Mouse (Mus musculus) C2C12 (cell line): ENCODE results near the gene Slc4a1. TPM values are rescaled to one million over a fixed set of nuclear protein-coding genes. Genes with fewer than 3 reads are reported as not detected.

ENCODE experiments used
- H3K27me3 ChIP-seq: one replicate; pipeline ENCODE4 v1.6.1; 2011; ENCODE audit not compliant: control insufficient read depth, insufficient read depth, insufficient read length
- H3K36me3 ChIP-seq: one replicate; pipeline ENCODE4 v1.6.1; 2011; ENCODE audit not compliant: control insufficient read depth, insufficient read depth
- H3K4me3 ChIP-seq: one replicate; pipeline ENCODE4 v1.5.1; 2011; ENCODE audit warnings: mild to moderate bottlenecking, control low read depth; ENCODE audit not compliant: poor library complexity, insufficient read depth, severe bottlenecking
- H3K79me2 ChIP-seq: one replicate; pipeline ENCODE4 v1.6.1; 2011; ENCODE audit not compliant: control insufficient read depth, insufficient read depth
- H3K79me3 ChIP-seq: one replicate; pipeline ENCODE4 v1.6.1; 2011; ENCODE audit warnings: low read depth, control low read depth
- H3ac ChIP-seq: one replicate; pipeline ENCODE3; 2011; ENCODE audit warnings: low read depth; ENCODE audit not compliant: control insufficient read depth, insufficient read length
- CEBPB ChIP-seq: IDR thresholded peaks from one replicate; pipeline ENCODE4 v1.6.1; 2011; ENCODE audit warnings: low read depth, mild to moderate bottlenecking, control low read depth, moderate library complexity
- CTCF ChIP-seq: IDR thresholded peaks from one replicate; pipeline ENCODE4 v1.5.1; 2011; ENCODE audit not compliant: control insufficient read depth, insufficient read depth, insufficient read length
- FOSL1 ChIP-seq: IDR thresholded peaks from one replicate; pipeline ENCODE4 v1.8.0; 2011; ENCODE audit warnings: mild to moderate bottlenecking, low read length; ENCODE audit not compliant: poor library complexity, insufficient read depth, severe bottlenecking
- MAX ChIP-seq: IDR thresholded peaks from one replicate; pipeline ENCODE4 v1.6.1; 2011; ENCODE audit warnings: mild to moderate bottlenecking, control low read depth
- MYOD1 ChIP-seq: IDR thresholded peaks from one replicate; pipeline ENCODE4 v1.6.1; 2011; ENCODE audit warnings: low read depth; ENCODE audit not compliant: control insufficient read depth, insufficient read length
- MYOG ChIP-seq: IDR thresholded peaks from one replicate; pipeline ENCODE4 v1.6.1; 2011; ENCODE audit not compliant: control insufficient read depth, insufficient read length; ENCODE audit errors: extremely low read depth
- USF1 ChIP-seq: IDR thresholded peaks from one replicate; pipeline ENCODE4 v1.6.1; 2011; ENCODE audit warnings: low read depth, mild to moderate bottlenecking, control low read depth, moderate library complexity
- polyA plus RNA-seq: library from polyadenylated mRNA; unstranded; fragments of >200 nt; fragmentation: generic; extraction: Trizol; gene quantifications from one replicate; pipeline ENCODE4 v1.2.1, GENCODE M21; 2012; ENCODE audit warnings: missing spikeins

Gene Slc4a1
- polyA plus RNA-seq, 1 experiment = not detected

GRCm38 (mm10) chr11:102381341-102382100 lies 15.5 kb upstream of the Slc4a1 start:
- TF ChIP-seq CEBPB (no peak), FOSL1 (no peak), CTCF (no peak), MYOD1 (no peak), MYOG (no peak), USF1 (no peak), MAX (no peak)
- Histone ChIP-seq H3K36me3 (no peaks in the 10 kb centered on the region), H3K4me3 (no peak overlapping the region), H3K27me3 (no peaks in the 10 kb centered on the region), H3K79me2 (no peaks in the 10 kb centered on the region), H3K79me3 (no peaks in the 10 kb centered on the region), H3ac (no peak overlapping the region)

GRCm38 (mm10) chr11:102380091-102380490 lies 14.1 kb upstream of the Slc4a1 start:
- Histone ChIP-seq H3K27me3 (peaks cover 7% of the 10 kb centered on the region), H3K79me3 (no peaks in the 10 kb centered on the region), H3ac (no peak overlapping the region), H3K4me3 (no peak overlapping the region), H3K36me3 (no peaks in the 10 kb centered on the region), H3K79me2 (no peaks in the 10 kb centered on the region)
- TF ChIP-seq FOSL1 (no peak), CTCF (no peak), CEBPB (no peak), USF1 (no peak), MAX (no peak), MYOD1 (no peak), MYOG (no peak)

- H3K79me2 ChIP-seq = no peaks in the 10 kb centered on the region
- H3K4me3 ChIP-seq = no peak overlapping the region
- H3K27me3 ChIP-seq = peaks cover 20% of the 10 kb centered on the region
- H3K36me3 ChIP-seq = no peaks in the 10 kb centered on the region
- no peak for TF ChIP-seq MYOG
- TF ChIP-seq MAX = no peak
- TF ChIP-seq CTCF = no peak
- TF ChIP-seq FOSL1 = no peak
- no peak for TF ChIP-seq CEBPB
- TF ChIP-seq USF1 = no peak
- TF ChIP-seq MYOD1 = no peak
- H3K79me3 ChIP-seq = no peaks in the 10 kb centered on the region
- H3ac ChIP-seq = no peak overlapping the region
Measured at GRCm38 (mm10) chr11:102377186-102377585, 11.2 kb upstream of the Slc4a1 start.

GRCm38 (mm10) chr11:102376196-102376835 lies 10.3 kb upstream of the Slc4a1 start:
- no peak overlapping the region for H3ac ChIP-seq
- TF ChIP-seq MAX (no peak), FOSL1 (no peak), CTCF (no peak), CEBPB (no peak), MYOD1 (no peak), USF1 (no peak), MYOG (no peak)
- H3K4me3 ChIP-seq = no peak overlapping the region
- H3K27me3 ChIP-seq = peaks cover 24% of the 10 kb centered on the region
- no peaks in the 10 kb centered on the region for H3K79me3 ChIP-seq
- no peaks in the 10 kb centered on the region for H3K79me2 ChIP-seq
- no peaks in the 10 kb centered on the region for H3K36me3 ChIP-seq

GRCm38 (mm10) chr11:102375196-102376173 lies 9.5 kb upstream of the Slc4a1 start:
- no peaks in the 10 kb centered on the region for H3K36me3 ChIP-seq
- no peak overlapping the region for H3K4me3 ChIP-seq
- no peak overlapping the region for H3ac ChIP-seq
- TF ChIP-seq FOSL1 = no peak
- TF ChIP-seq MYOD1 = peak; percentile 93
- H3K79me3 ChIP-seq = no peaks in the 10 kb centered on the region
- no peaks in the 10 kb centered on the region for H3K79me2 ChIP-seq
- peaks cover 32% of the 10 kb centered on the region for H3K27me3 ChIP-seq
